Mouse (Mus musculus) stomach, adult 2 months (tissue): ENCODE results near the gene Adpgk. TPM values are rescaled to one million over a fixed set of nuclear protein-coding genes. Genes with fewer than 3 reads are reported as not detected.

Experiments used
- polyA plus RNA-seq: library from polyadenylated mRNA; depleted of rRNA; stranded (reverse); fragments of >200 nt; gene quantifications from 2 replicates; pipeline ENCODE4 v1.2.3, GENCODE M21; 2012; rRNA removed

Adpgk gene
- 9.5 and 10.3 TPM in 2 replicates for polyA plus RNA-seq

DNA sequence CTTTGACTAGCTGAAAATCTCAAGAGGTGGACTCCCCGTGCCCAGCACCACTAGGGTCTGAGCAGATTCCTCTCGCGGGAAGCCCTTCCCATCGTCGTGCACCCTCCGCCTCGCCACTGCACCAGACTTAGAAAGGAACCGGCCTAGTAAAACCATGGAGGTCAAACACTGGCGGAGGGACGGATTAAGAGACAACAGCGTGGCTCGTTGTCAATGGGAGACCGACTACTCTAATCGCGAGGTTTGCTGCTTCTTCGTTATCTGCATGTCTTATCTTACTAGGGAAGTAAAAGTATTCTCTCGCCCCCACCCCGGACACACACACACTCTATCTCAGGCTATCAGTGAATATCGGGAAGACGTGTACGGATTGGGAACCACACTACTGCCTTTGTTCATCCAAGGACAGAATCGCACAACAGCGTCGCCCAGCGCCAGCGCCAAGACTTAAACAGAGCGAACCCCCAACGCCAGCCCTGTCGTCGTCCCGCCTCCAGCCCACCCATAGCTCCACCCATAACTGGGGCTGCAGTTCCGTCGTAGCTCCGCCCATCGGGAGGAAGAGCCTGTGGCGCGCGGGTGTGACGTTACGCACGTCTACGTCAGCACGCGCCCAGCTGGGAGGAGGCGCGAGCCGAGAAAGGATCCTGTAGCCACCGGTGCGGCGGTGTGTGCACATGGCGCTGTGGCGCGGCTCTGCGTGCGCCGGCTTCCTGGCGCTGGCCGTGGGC lies at the start of gene Adpgk:
Adpgk (plus strand) TSS at position 602 of the 731 bp plus-strand sequence.

GRCm38 (mm10) chr9:59353253-59353639 lies 61.9 kb downstream of the Adpgk start, which contains the start of gene Bbs4:
Gene Bbs4, minus strand, starts transcription at chr9:59353508.

Other genes with a start within 250 kb of the Adpgk start
- gene Bbs4, start 62.0 kb downstream of the Adpgk start, polyA plus RNA-seq: 0.66 and 0.90 TPM in 2 replicates
- 3.2 and 4.1 TPM in 2 replicates for gene Arih1, start 195.1 kb downstream of the Adpgk start, polyA plus RNA-seq
- gene Hexa, start 248.0 kb downstream of the Adpgk start, polyA plus RNA-seq: 32.8 and 42.4 TPM in 2 replicates
- gene Tmem202, start 248.3 kb downstream of the Adpgk start, polyA plus RNA-seq: 0.15 and 0.20 TPM in 2 replicates